Mouse (Mus musculus) sigmoid colon, adult 10 weeks (tissue): ENCODE results near the gene Ssxa1. TPM values are rescaled to one million over a fixed set of nuclear protein-coding genes. Genes with fewer than 3 reads are reported as not detected.

Experiments used
- polyA plus RNA-seq: library from polyadenylated mRNA; stranded (reverse); fragments of 350-450 nt; fragmentation: Illumina TruSeq; extraction: RNeasy Lipid Tissue Mini Kit (QIAGEN cat#74804); gene quantifications from one replicate; pipeline ENCODE4 v1.2.3, GENCODE M21; 2014; ENCODE audit warnings: low read depth, low replicate concordance

Gene Ssxa1
- not detected for polyA plus RNA-seq

DNA sequence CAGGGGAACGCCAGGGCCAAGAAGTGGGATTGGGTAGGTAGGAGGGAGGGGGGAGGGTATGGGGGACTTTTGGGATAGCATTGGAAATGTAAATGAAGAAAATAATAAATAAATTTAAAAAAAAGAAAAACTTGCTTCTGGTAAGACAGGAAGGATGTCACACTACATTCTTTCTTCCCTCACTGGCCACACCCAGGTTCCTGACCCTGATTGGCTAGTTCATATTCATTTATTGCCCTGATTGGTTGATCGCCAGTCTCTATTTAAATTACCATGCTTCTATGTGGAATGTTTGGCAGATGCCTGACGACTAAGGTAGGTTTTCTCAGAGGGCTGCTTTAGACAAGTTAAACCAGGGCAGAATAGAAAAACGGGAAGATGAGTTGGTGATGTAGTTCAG, at the start of gene Ssxa1:
Ssxa1 (plus strand) TSS at position 301 of the 400 bp plus-strand sequence.

DNA sequence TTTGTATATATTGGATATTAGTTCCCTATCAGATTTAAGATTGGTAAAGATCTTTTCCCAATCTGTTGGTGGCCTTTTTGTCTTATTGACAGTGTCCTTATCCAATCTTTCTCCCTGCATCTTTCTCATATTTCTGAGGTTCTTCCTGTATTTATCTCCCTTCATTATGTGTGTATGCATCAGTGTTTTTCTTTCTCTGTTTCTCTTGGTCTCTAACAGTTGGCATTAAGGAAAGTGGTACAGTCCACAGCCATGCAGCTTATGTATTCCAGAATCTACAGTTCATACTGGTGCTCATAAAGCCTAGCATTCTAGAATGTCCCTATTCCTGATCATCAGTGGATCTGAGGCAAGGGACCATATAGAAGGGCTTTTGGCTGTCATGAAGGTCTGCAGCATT, 47.5 kb upstream of the Ssxa1 start, which contains the start of gene Spaca5:
Spaca5 (plus strand) TSS at position 301 of the 400 bp plus-strand sequence.

DNA sequence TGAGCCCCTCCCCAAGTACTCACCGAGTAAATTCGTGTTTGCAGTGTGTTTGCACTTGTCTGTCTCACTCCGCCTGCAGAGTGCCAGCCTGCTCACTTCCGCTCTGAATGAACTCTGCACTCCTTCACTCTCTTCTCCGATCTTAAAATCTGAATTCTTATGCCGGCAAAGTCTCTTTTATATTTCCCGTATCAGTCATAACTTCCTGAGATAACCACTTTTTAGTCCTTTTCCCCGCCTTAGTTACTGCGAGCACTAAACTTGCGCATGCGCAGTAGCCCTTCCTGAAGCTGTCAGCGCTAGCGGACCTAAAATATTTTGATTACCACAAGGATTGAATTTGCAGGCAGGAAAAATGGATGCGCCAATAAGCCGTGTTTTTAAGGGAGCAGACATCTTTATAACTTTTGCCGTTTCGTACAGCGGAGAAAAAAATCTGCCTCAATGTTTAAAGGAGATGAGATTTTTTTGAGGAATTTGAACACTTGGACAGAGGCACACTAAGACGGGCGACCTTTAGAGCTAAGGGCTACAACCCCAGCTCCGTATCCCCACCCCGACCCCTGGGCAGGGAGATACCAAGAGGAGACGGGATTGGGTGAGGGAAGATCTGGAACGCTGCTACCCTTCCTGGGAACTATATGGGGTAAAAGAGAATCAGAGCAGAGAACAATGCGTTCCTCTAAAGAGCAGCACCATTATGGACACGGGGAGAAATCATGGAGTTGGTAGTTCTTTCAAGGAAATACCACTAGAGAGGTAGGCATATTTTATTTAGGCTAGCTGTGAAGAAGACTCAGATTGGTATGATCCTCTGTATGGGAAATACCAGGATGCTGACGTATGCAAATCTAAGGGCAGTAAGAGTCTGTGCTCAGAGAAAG, 26.4 kb upstream of the Ssxa1 start, which contains the start of gene Zfp300:
Zfp300 (minus strand) TSS at position 545 of the 884 bp plus-strand sequence.

Other genes starting within 250 kb of the Ssxa1 start
- not detected for gene Timp1, start 245.7 kb upstream of the Ssxa1 start, polyA plus RNA-seq
- gene Syn1, start 194.8 kb upstream of the Ssxa1 start, polyA plus RNA-seq: 3.0 TPM
- 2.5 TPM for gene Cfp, start 184.3 kb upstream of the Ssxa1 start, polyA plus RNA-seq
- gene Elk1, start 165.2 kb upstream of the Ssxa1 start, polyA plus RNA-seq: 7.0 TPM
- gene Uxt, start 153.8 kb upstream of the Ssxa1 start, polyA plus RNA-seq: 22.0 TPM
- gene Zfp182, start 53.5 kb upstream of the Ssxa1 start, polyA plus RNA-seq: 69.1 TPM
- not detected for gene Spaca5, start 47.4 kb upstream of the Ssxa1 start, polyA plus RNA-seq
- 2.0 TPM for gene Zfp300, start 26.3 kb upstream of the Ssxa1 start, polyA plus RNA-seq
- not detected for gene Gm21876, start 59.8 kb downstream of the Ssxa1 start, polyA plus RNA-seq